Mouse (Mus musculus) CD4-positive, CD25-positive, alpha-beta regulatory T cell, adult 9 weeks (primary cell): ENCODE results near the gene Olfr152. TPM values are rescaled to one million over a fixed set of nuclear protein-coding genes. Genes with fewer than 3 reads are reported as not detected.

Experiments
- polyA plus RNA-seq: library from polyadenylated mRNA; unstranded; fragments of 100-300 nt; shearing (Covaris generic); gene quantifications from one replicate; pipeline ENCODE4 v1.2.1, GENCODE M21; 2017

Olfr152 gene
- not detected for polyA plus RNA-seq

GRCm38 (mm10) chr2:87779183-87779582, at the start of gene Olfr152:
Olfr152 (plus strand) TSS chr2:87779483.

GRCm38 (mm10) chr2:87739878-87740277, 39.4 kb upstream of the Olfr152 start, which contains the start of gene Olfr1138:
Olfr1138 (minus strand) TSS chr2:87739978.

DNA sequence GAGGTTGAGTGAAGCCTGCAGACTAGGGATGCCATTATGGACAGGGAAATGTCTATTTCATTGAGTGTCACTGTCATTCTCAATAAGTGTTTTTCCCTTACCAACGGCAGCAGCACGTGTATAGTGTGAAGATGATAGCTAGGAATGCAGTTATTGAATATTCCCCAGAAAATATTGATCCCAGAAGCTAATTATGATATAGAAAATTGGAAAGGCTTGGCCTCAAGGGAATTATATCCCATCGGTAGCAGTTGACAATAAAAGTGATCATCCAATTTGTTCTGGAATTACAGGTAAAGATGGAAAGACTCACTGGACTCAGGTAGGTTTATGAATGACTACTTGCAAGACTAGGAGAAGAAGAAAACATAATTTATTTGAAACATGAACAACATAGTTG, 35.8 kb upstream of the Olfr152 start, which contains the start of gene Olfr1140:
Gene Olfr1140, plus strand, starts transcription at position 301 of the 400 bp plus-strand sequence.

DNA sequence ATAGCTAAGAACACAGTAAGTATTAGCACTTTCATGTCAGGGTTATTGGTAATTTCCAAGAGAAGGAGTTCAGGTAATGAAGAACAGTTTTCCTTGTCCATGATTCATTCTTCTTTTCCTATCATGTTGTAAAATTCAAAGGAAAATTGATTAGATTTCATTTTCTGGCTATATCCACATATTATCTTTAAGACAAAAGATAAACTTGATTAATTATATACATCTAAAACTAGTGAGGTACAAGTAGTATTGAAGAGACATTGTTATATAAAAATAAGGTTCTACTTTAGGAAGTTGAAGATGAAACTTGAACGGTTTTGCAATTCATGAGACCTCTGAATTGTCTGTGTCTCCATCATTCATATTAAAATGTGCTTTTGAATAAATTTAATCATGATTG, 25.4 kb upstream of the Olfr152 start, which contains the start of gene Olfr1141:
Gene Olfr1141, minus strand, starts transcription at position 101 of the 400 bp plus-strand sequence.

GRCm38 (mm10) chr2:87800292-87800691, 21.0 kb downstream of the Olfr152 start, which contains the start of gene Olfr1143:
Olfr1143 (plus strand) TSS chr2:87800592.

DNA sequence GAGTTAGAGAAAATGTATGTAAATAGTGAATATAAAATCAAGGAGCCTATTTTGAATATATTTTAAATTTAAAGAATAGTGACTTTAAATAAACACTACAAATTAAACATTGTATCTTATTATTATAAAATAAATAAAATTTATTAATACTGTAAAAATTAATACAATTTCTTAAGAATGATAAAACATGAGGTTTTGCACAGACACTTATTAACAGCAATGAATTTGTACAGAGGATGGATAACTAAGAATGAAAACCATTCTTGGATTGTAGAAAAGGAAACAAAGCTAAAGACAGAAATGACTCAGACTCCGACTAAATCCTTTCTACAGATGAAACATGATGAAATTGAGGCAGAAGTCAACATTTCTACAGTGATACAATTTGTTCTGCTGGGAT, 30.2 kb downstream of the Olfr152 start, which contains the start of gene Olfr1145:
Gene Olfr1145, plus strand, starts transcription at position 301 of the 400 bp plus-strand sequence.

GRCm38 (mm10) chr2:87830233-87830632, 51.0 kb downstream of the Olfr152 start, which contains the start of gene Olfr1148:
Olfr1148 (plus strand) TSS chr2:87830533.

Other genes with a start within 250 kb of the Olfr152 start
- gene Olfr153, start 247.7 kb upstream of the Olfr152 start, polyA plus RNA-seq, result not detected
- not detected for gene Olfr1128, start 233.9 kb upstream of the Olfr152 start, polyA plus RNA-seq
- not detected for gene Olfr1129, start 205.6 kb upstream of the Olfr152 start, polyA plus RNA-seq
- gene Olfr1130, start 173.3 kb upstream of the Olfr152 start, polyA plus RNA-seq, result not detected
- not detected for gene Olfr1131, start 152.4 kb upstream of the Olfr152 start, polyA plus RNA-seq
- gene Olfr1132, start 141.9 kb upstream of the Olfr152 start, polyA plus RNA-seq, result not detected
- gene Olfr1133, start 132.1 kb upstream of the Olfr152 start, polyA plus RNA-seq, result not detected
- gene Olfr1134, start 121.0 kb upstream of the Olfr152 start, polyA plus RNA-seq, result not detected
- not detected for gene Olfr1135, start 105.8 kb upstream of the Olfr152 start, polyA plus RNA-seq
- gene Olfr1136, start 85.5 kb upstream of the Olfr152 start, polyA plus RNA-seq, result not detected
- gene Olfr1137, start 66.3 kb upstream of the Olfr152 start, polyA plus RNA-seq, result not detected
- gene Olfr1138, start 39.5 kb upstream of the Olfr152 start, polyA plus RNA-seq, result not detected
- not detected for gene Olfr1140, start 35.7 kb upstream of the Olfr152 start, polyA plus RNA-seq
- not detected for gene Olfr1141, start 25.5 kb upstream of the Olfr152 start, polyA plus RNA-seq
- not detected for gene Olfr1143, start 21.1 kb downstream of the Olfr152 start, polyA plus RNA-seq
- gene Olfr1145, start 30.3 kb downstream of the Olfr152 start, polyA plus RNA-seq, result not detected
- not detected for gene Olfr1148, start 51.0 kb downstream of the Olfr152 start, polyA plus RNA-seq
- not detected for gene Olfr1150-ps1, start 64.5 kb downstream of the Olfr152 start, polyA plus RNA-seq
- gene Olfr1151, start 76.4 kb downstream of the Olfr152 start, polyA plus RNA-seq, result not detected
- 0.04 TPM for gene Olfr1152, start 87.0 kb downstream of the Olfr152 start, polyA plus RNA-seq
- not detected for gene Olfr1153, start 115.5 kb downstream of the Olfr152 start, polyA plus RNA-seq
- not detected for gene Olfr1154, start 125.7 kb downstream of the Olfr152 start, polyA plus RNA-seq
- not detected for gene Olfr1155, start 165.7 kb downstream of the Olfr152 start, polyA plus RNA-seq
- gene Olfr1156, start 173.6 kb downstream of the Olfr152 start, polyA plus RNA-seq, result 0.11 TPM
- gene Olfr1157, start 188.8 kb downstream of the Olfr152 start, polyA plus RNA-seq, result not detected
- gene Olfr74, start 195.2 kb downstream of the Olfr152 start, polyA plus RNA-seq, result not detected
- gene Olfr1158, start 210.6 kb downstream of the Olfr152 start, polyA plus RNA-seq, result not detected
- gene Olfr1160, start 228.8 kb downstream of the Olfr152 start, polyA plus RNA-seq, result not detected
- gene Olfr1161, start 243.3 kb downstream of the Olfr152 start, polyA plus RNA-seq, result not detected